ENCODE assay signal across 8 mouse cellular contexts in the genomic region with DNA sequence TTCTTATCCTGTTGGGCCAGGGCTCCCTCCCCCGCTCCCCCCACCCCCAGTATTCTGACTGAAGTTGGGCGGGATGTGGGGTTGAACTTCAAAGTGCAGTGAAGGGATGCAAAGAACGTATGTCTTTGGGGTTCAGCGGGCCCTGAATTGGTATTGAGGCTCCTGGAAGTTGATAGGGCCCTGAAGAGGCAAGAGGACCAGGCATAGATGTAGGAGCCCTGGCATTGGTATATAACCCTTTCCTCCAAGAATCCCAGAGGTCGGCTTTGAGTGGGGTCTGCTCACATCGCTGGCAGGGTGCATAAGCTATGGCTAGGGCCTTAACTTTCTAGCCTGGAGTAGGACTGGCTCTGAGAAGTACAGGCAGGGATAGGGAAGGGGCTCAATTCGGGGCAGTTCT. TPM values are rescaled to one million over a fixed set of nuclear protein-coding genes. Genes with fewer than 3 reads are reported as not detected.
DNase-seq lines count a peak whose midpoint lies in the region; ATAC-seq lines count a peak whose summit lies in the region.
"Had no signal": no experiment of that assay in that cellular context is flagged by ENCODE, and none has a peak within 500 bp of the region (broad histone marks: within the 10 kb centered on the region; RNA-seq: fewer than 3 reads in every experiment).

No protein-coding gene starts in this region.

- H3K36me3 ChIP-seq in lung, embryonic 16.5 days (ENCODE audit: control insufficient read depth, insufficient read depth, low read length) = no peaks in the 10 kb centered on the region
- H3K36me3 ChIP-seq in forebrain, embryonic 16.5 days (ENCODE audit: control insufficient read depth, insufficient read depth) = no peaks in the 10 kb centered on the region
- H3K36me3 ChIP-seq in limb, embryonic 12.5 days = no peaks in the 10 kb centered on the region
- H3K36me3 ChIP-seq in stomach, embryonic 16.5 days (ENCODE audit: control insufficient read depth, insufficient read depth, low read length) = no peaks in the 10 kb centered on the region

- H3K9ac ChIP-seq in lung, embryonic 16.5 days (ENCODE audit: low read length) = peak overlapping the region; percentile 74
- no peak overlapping the region for H3K9ac ChIP-seq in forebrain, embryonic 16.5 days (replicated peaks; ENCODE audit: low read depth, low read length)
- H3K9ac ChIP-seq in limb, embryonic 12.5 days (replicated peaks) = peak overlapping the region; percentile 79; the same call in 1 of the 2 replicates
- H3K9ac ChIP-seq in stomach, embryonic 16.5 days (ENCODE audit: low read length) = peak overlapping the region; percentile 48

- peak overlapping the region; percentile 56 for H3K4me2 ChIP-seq in lung, embryonic 16.5 days (ENCODE audit: low read depth, low read length)
- H3K4me2 ChIP-seq in forebrain, embryonic 16.5 days (ENCODE audit: low read length) = peak overlapping the region; percentile 42
- H3K4me2 ChIP-seq in limb, embryonic 12.5 days = peak overlapping the region; percentile 67
- peak overlapping the region; percentile 71 for H3K4me2 ChIP-seq in stomach, embryonic 16.5 days (ENCODE audit: low read depth, low read length)

- ATAC-seq in lung, embryonic 16.5 days (ENCODE audit: low read depth) = 0 out of 2 replicates have a peak, but pooled peaks have one; percentile 0
- ATAC-seq in forebrain, embryonic 16.5 days = no peak
- 0 out of 2 replicates have a peak, but pooled peaks have one; percentile 18 for ATAC-seq in limb, embryonic 12.5 days (ENCODE audit: insufficient number of reproducible peaks, insufficient read depth, low FRiP score, low TSS enrichment, low read depth)
- no peak for ATAC-seq in stomach, embryonic 16.5 days (ENCODE audit: insufficient read depth, low FRiP score)

- H3K27me3 ChIP-seq in lung, embryonic 16.5 days (ENCODE audit: control insufficient read depth, insufficient read depth, low read depth, low read length) = no peaks in the 10 kb centered on the region
- H3K27me3 ChIP-seq in forebrain, embryonic 16.5 days (replicated peaks; ENCODE audit: control insufficient read depth, insufficient read depth, low read length) = no peaks in the 10 kb centered on the region
- no peaks in the 10 kb centered on the region; the same call in 1 of the 2 replicates for H3K27me3 ChIP-seq in limb, embryonic 12.5 days
- no peaks in the 10 kb centered on the region for H3K27me3 ChIP-seq in stomach, embryonic 16.5 days (ENCODE audit: control insufficient read depth, insufficient read depth, low read length)

- H3K9me3 ChIP-seq in lung, embryonic 16.5 days (ENCODE audit: control insufficient read depth, low read length) = no peaks in the 10 kb centered on the region
- no peaks in the 10 kb centered on the region for H3K9me3 ChIP-seq in forebrain, embryonic 16.5 days (ENCODE audit: control insufficient read depth, low read length)
- H3K9me3 ChIP-seq in limb, embryonic 12.5 days = no peaks in the 10 kb centered on the region
- H3K9me3 ChIP-seq in stomach, embryonic 16.5 days (replicated peaks; ENCODE audit: control insufficient read depth, low read length) = no peaks in the 10 kb centered on the region

- H3K4me1 ChIP-seq in lung, embryonic 16.5 days (replicated peaks; ENCODE audit: control insufficient read depth, insufficient read depth, low read length) = peaks cover 18% of the 10 kb centered on the region
- H3K4me1 ChIP-seq in forebrain, embryonic 16.5 days (replicated peaks; ENCODE audit: control insufficient read depth, insufficient read depth, low read length) = peaks cover 6% of the 10 kb centered on the region; the same call in 1 of the 2 replicates
- peaks cover 25% of the 10 kb centered on the region for H3K4me1 ChIP-seq in limb, embryonic 12.5 days (replicated peaks)
- peaks cover 15% of the 10 kb centered on the region for H3K4me1 ChIP-seq in stomach, embryonic 16.5 days (ENCODE audit: control insufficient read depth, insufficient read depth, low read length)

- DNase-seq in lung, postnatal 36 days = no peak
- DNase-seq in testis, postnatal 10 days (ENCODE audit: low spot score) = no peak
- DNase-seq in gastrocnemius, postnatal 10 days = no peak

- peak overlapping the region; percentile 87 for H3K27ac ChIP-seq in lung, embryonic 16.5 days (ENCODE audit: low read length)
- H3K27ac ChIP-seq in forebrain, embryonic 16.5 days (ENCODE audit: low read length) = no peak overlapping the region
- peak overlapping the region; percentile 64; the same call in 1 of the 2 replicates for H3K27ac ChIP-seq in limb, embryonic 12.5 days
- peak overlapping the region; percentile 90 for H3K27ac ChIP-seq in stomach, embryonic 16.5 days (ENCODE audit: low read length)

- WGBS in lung, embryonic 16.5 days = 22% methylated on average over 6 of the region's 7 CpGs
- WGBS in forebrain, embryonic 16.5 days = 20% methylated on average over 7 of the region's 7 CpGs
- 19% methylated on average over 7 of the region's 7 CpGs for WGBS in limb, embryonic 12.5 days
- 16% methylated on average over 7 of the region's 7 CpGs for WGBS in stomach, embryonic 16.5 days

- peak overlapping the region; percentile 59 for H3K4me3 ChIP-seq in lung, embryonic 16.5 days (ENCODE audit: low read length)
- H3K4me3 ChIP-seq in forebrain, embryonic 16.5 days (replicated peaks; ENCODE audit: low read length) = no peak overlapping the region
- H3K4me3 ChIP-seq in limb, embryonic 12.5 days (replicated peaks) = peak overlapping the region; percentile 55
- H3K4me3 ChIP-seq in stomach, embryonic 16.5 days (replicated peaks; ENCODE audit: low read length) = peak overlapping the region; percentile 67; the same call in 1 of the 2 replicates

RNA-seq across cellular contexts. Expression of a gene that starts 0.3 kb away (rescaled TPM):
- 282 and 283 TPM in 2 replicates for polyA plus RNA-seq in lung, embryonic 16.5 days (2015; fragmentation: Nextera tagmentation; extraction: Ambion mirVana)
- polyA plus RNA-seq in forebrain, embryonic 16.5 days (2015; fragmentation: Nextera tagmentation; extraction: Ambion mirVana) = 8.1 and 14.7 TPM in 2 replicates
- 47.6 and 54.7 TPM in 2 replicates for polyA plus RNA-seq in limb, embryonic 12.5 days (2016; fragmentation: Nextera tagmentation; extraction: Ambion mirVana)
- polyA plus RNA-seq in stomach, embryonic 16.5 days (2015; fragmentation: Nextera tagmentation; extraction: Ambion mirVana) = 263 and 287 TPM in 2 replicates
- 100 to 1,000 TPM; 352 to 417 TPM for total RNA-seq in gastrocnemius, postnatal 10 days (2021)

RNA-seq across cellular contexts. Expression of a gene that starts 48.3 kb away (rescaled TPM):
- 0.14 and 0.62 TPM in 2 replicates for polyA plus RNA-seq in lung, embryonic 16.5 days (2015; fragmentation: Nextera tagmentation; extraction: Ambion mirVana)
- 0.15 TPM in 1 of 2 replicates, not detected in the other for polyA plus RNA-seq in forebrain, embryonic 16.5 days (2015; fragmentation: Nextera tagmentation; extraction: Ambion mirVana)
- polyA plus RNA-seq in limb, embryonic 12.5 days (2016; fragmentation: Nextera tagmentation; extraction: Ambion mirVana) = 0.14 TPM in 1 of 2 replicates, not detected in the other
- polyA plus RNA-seq in stomach, embryonic 16.5 days (2015; fragmentation: Nextera tagmentation; extraction: Ambion mirVana) = 1.8 and 2.4 TPM in 2 replicates
- not detected for total RNA-seq in gastrocnemius, postnatal 10 days (2021)
- total RNA-seq: layer of hippocampus, postnatal 36 days had no signal

Comparison
In these comparisons a context has a peak if more than half of its experiments do, and no peak if none do; other contexts are left out.
1. ATAC-seq: peak in lung, embryonic 16.5 days (single experiment) and limb, embryonic 12.5 days (single experiment); none in forebrain, embryonic 16.5 days (single experiment) and stomach, embryonic 16.5 days (single experiment).
2. Peak in every context shown above with its lines, with median percentiles within 50 percentile points of each other: H3K4me2 ChIP-seq.